ENCODE assay signal across 1 mouse cellular context in genomic region chr4:129460827-129461182, GRCm38 (mm10).
TF ChIP-seq lines count a peak whose summit lies in the region.

No protein-coding gene starts in this region.

TF ChIP-seq in CH12.LX, 34 proteins besides CTCF, POLR2A, EP300 and RAD21 (continued from another document):
- TF ChIP-seq GABPA (IDR thresholded peaks at IDR 0.05; ENCODE audit: insufficient replicate concordance, low read depth, low read length) (no peak), USF1 (IDR thresholded peaks at IDR 0.05; ENCODE audit: low read depth, low read length) (no peak), MEF2A (IDR thresholded peaks at IDR 0.05; ENCODE audit: borderline replicate concordance, low read depth, low read length) (peak; percentile 35; the same call in 1 of the 2 replicates), NELFE (IDR thresholded peaks at IDR 0.05; ENCODE audit: low read depth, low read length) (no peak), MAX (IDR thresholded peaks at IDR 0.05; ENCODE audit: low read length) (0 out of 2 replicates have a peak, but pooled peaks have one; percentile 19), TBP (conservative IDR thresholded peaks at IDR 0.05; ENCODE audit: low read depth, low read length) (0 out of 2 replicates have a peak, but pooled peaks have one; percentile 33), NRF1 (IDR thresholded peaks at IDR 0.05; ENCODE audit: low read depth, low read length) (no peak; the same call in 1 of the 2 replicates), IRF4 (IDR thresholded peaks at IDR 0.05; ENCODE audit: low read depth, low read length) (no peak), RCOR1 (conservative IDR thresholded peaks at IDR 0.05; ENCODE audit: low read depth, low read length) (no peak)
